Mouse (Mus musculus) thymus, postnatal 14 days (tissue): Measurements from ENCODE around the gene Slc2a8.
"Not testable (repeated sequence)": the region's sequence is repeated elsewhere in the genome, so short reads cannot be mapped to it uniquely, and the experiment has no call there.

ENCODE experiments used
- DNase-seq: peaks from one replicate; pipeline ENCODE4 v3.0.0; 2021

The Slc2a8 gene

DNA sequence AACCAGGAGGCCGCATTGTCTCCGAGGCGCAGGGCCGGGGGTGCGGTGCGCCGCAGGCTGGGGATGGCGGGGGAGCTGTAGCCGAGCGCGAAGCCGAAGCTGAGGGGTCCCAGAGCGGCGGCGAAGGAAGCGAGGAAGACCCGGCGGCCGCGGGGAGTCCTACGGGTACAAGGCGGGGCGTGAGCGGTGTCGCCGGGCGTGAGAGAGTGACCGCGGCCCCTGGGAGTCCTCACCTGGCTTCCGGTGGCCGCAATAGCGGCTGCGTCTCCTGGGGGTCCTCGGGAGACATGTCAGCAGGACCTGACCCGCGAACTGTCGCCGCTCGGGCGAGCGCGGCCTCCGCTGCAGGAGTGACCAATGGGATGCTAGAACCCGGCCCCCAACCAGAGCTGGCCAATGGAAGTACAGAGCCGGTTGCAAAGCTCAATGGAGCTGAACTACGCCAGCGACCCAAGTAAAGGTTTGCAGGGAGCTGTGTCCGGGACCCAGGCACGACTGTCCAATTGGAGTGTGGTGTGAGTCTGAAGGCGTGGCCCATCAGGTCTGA, at the start of gene Slc2a8:
Gene Slc2a8, minus strand, starts transcription at position 359 of the 547 bp plus-strand sequence.
- peak; percentile 79 for DNase-seq

DNA sequence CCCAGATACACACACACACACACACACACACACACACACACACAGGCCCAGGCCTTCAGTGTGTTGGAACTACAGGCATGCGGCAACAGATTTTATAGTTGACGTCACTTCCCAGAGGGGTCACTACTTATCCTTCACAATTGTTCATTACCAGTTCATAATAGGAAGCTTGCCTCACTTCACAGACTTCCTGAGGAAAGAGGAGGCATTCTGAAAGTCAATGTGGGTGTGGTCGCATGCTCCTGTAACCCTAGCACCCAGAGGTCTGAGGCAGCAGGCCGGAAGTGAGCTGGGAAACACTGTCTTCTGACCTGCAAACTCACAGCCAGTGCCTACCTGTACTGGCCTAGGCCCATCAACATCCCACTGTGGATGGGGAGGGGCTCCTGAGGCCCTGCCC, 43.2 kb upstream of the Slc2a8 start:
- DNase-seq, result no peak

DNA sequence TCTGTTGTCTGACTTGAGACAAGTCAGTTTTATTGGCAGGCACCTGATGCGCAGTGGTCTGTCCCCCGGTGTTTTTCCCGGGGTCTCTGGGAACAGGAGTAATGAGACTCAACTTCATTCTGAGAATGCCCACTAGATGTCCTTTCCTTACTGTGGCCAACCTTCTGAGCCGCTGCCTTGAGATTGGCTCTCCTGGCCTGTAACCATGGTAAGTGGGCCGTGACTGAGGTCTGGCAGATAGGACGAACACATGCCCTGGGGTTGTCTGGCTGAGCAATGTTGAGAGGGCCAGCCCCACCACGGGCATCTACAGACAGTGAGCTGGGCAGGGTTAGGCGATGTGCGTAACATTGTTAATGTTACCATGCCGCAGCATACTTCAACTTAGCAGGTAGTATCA, 42.7 kb upstream of the Slc2a8 start:
- DNase-seq, result no peak

- no peak for DNase-seq
Measured at GRCm38 (mm10) chr2:33022846-33023245, 41.0 kb upstream of the Slc2a8 start.

- DNase-seq, result peak; percentile 59
Measured at GRCm38 (mm10) chr2:33018026-33018425, 36.1 kb upstream of the Slc2a8 start.

DNA sequence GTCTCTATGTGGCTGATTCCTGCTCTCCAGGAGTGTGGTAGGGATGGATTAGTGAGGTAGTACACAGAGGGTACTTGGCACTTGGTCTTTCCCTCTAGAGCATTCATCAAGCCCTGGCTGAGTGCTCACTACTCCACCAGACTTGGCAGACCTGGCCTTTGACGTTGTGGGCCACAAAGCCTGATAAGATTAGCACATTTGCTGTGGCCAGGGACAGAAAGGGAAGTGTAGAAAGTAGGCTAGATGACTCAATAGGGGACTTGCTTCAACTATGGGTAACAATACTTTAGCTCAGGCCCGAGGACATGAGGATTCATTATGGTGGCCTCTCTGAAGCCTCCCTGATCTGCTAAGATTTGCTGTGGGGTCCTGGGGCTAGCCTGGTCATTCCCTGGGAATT, 35.3 kb upstream of the Slc2a8 start:
- DNase-seq, result no peak

DNA sequence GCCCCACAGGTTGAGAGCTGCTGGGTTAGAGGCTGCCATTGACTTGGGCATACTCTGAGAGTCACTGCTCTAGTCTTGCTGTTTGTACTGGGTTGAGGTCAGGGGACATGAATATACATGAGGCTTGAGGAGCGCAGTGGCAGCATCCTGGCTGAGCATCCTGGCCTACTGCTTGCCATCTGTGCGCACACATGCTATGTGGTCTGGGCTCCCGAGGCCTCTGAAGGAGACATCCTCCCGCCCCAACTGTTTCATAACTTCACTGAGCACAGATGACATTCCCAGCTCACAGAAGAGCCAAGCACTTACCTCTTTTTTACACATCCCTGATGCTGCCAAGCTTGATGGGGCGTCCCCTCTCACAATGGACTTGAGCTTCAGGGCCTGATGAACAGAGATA, 33.0 kb upstream of the Slc2a8 start:
- DNase-seq, result no peak

DNA sequence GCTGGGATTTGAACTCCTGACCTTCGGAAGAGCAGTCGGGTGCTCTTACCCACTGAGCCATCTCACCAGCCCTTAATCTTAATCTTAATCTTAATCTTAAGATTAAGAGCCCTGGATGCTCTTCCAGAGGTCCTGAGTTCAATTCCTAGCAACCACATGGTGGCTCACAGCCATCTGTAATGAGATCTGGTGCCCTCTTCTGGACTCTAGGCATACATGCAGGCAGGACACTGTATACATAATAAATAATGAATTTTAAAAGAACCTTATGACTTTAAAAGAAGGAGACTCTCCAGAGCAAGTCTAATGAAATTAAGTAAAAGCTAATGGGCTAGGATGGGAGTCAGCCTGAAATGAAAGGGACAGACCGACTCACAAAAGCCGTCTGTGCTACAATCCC, 27.2 kb upstream of the Slc2a8 start:
- not testable (repeated sequence) for DNase-seq

- DNase-seq, result no peak
Measured at GRCm38 (mm10) chr2:33005041-33005440, 23.2 kb upstream of the Slc2a8 start.

GRCm38 (mm10) chr2:33002144-33002543, 20.3 kb upstream of the Slc2a8 start:
- DNase-seq, result no peak

- DNase-seq, result no peak
Measured at GRCm38 (mm10) chr2:32999752-33000151, 17.9 kb upstream of the Slc2a8 start.

DNA sequence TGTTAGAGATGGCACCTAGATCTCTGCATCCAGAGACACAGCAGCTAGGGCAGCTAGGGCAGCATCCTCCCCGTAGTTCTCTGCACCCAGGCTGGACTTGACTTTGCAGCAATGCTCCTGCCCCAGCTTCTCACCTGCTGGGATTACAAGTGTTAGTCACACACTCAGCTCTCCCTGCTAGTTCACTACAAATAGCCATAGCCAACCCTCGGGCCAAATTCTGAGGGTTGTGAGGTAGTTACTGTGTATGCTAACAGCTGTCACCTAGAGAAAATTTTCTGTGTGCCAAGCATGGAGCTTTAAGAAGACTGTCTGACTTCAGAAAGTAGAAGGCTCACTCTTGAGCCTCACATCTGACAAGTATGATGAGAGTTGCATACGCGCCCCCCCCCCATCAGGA, 15.9 kb upstream of the Slc2a8 start:
- no peak for DNase-seq

GRCm38 (mm10) chr2:32997081-32997480, 15.2 kb upstream of the Slc2a8 start:
- no peak for DNase-seq

DNA sequence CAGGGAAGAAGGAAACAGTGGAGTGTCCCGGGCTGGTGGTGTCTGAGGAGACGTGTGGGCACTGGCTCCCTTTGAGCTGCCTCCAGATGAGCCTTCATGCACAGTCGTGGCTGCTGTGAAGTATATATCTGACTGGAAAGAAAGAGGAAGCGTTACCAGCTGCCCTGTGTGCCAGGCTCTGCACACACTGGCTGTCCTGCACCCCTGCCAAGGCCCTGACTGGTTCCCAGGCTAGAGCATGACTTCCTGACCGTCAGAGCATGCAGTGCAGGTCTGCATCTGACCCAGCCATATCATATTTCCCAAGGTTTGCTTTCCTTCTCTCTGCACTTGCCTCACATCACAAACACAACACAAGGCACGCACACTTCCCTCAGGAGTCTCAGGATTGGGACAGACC, 10.2 kb upstream of the Slc2a8 start:
- DNase-seq, result no peak

GRCm38 (mm10) chr2:32990167-32990832, 8.4 kb upstream of the Slc2a8 start:
- peak; percentile 46 for DNase-seq

- DNase-seq, result no peak
Measured at GRCm38 (mm10) chr2:32989376-32989775, 7.5 kb upstream of the Slc2a8 start.

- no peak for DNase-seq
Measured at GRCm38 (mm10) chr2:32985844-32986243, 4.0 kb upstream of the Slc2a8 start.

DNA sequence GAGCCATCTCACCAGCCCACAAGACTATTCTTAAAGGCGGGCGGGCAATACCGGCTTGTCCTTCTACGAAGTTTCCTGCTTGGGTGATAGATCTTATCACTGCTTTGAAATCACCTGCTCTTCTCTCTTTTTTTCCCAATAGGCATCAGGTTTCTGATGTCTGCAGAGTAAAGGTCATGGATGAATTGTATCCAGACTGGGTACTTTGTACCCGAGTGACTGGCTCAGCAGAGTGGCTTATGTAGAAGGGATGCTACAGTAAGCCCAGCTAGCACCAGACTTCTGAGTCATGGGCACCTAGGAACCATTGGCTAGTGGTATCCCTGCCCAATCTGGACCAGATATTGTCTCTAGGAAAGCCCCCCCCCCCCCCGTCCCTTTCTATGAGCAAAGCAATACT, 1.7 kb upstream of the Slc2a8 start:
- no peak for DNase-seq

DNA sequence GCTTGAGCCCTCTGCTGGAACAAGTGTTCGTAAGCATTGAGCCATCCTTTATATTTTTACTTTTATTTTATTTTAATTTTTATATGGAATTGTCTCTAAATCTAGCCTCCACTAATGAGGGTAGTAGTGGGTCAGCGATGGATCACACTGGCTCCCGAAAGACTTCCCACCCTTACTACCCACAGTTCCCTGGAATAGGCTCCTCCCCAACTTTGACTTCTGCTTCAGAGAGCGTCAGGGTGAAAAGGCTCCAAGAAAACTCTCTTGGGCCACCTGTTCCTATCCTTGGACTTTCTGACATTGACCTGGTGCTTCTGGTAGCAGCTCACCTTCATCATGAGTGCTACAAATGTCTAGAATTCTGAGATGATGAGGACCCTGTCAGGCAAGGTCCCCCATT, 817 bp upstream of the Slc2a8 start:
- no peak for DNase-seq

DNA sequence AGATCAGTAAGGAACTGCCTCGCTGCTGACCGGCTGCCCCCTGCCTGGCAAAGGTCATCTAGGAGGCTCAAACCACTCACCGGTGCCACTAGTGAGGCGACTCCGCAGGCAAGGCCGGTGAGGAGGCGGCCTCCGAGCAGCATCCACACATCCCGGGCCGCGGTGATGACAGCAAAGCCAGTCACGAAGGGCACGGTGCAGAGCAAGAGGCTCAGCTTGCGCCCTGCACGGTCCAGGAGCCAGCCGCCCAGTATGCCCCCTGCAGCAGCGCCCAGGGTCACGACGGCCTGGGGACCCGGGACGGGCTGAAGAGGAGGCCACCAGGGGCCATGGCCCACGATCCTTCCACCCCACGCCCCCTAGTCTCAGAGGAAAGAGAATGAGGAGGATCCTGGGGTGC, 602 bp downstream of the Slc2a8 start:
- no peak for DNase-seq

GRCm38 (mm10) chr2:32979675-32980074, 2.2 kb downstream of the Slc2a8 start:
- no peak for DNase-seq

DNA sequence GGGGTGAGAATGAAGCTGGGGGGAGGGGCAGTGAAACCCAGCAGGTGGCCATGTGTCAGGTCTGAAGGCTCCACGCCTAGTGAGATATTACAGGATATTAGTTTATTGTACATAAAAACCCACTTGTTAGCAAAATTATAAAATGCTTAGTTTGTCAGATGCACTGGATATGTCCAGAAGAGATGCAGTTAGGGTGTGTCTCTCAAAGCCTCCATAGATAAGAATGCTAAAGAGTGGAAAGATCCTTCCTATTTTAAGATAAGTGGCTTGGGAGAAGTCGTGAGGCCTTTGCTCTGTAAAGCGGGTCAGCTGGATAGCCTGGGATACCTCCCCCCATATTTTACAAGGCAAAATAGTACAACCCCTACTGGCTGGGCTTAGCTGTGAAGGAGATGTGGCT, 3.2 kb downstream of the Slc2a8 start:
- no peak for DNase-seq

- DNase-seq, result no peak
Measured at GRCm38 (mm10) chr2:32977114-32977513, 4.8 kb downstream of the Slc2a8 start.

GRCm38 (mm10) chr2:32974216-32974615, 7.7 kb downstream of the Slc2a8 start:
- DNase-seq, result no peak

- DNase-seq, result no peak
Measured at GRCm38 (mm10) chr2:32971235-32971634, 10.6 kb downstream of the Slc2a8 start.
